Mouse (Mus musculus) embryonic stem cell, embryonic (primary cell): ENCODE results near the gene Ubxn11.

ENCODE experiments used
- CTCF ChIA-PET, 4 experiments: fragments of 300-600 bp in 2 of 4; fragments of 350-600 bp in 2 of 4; sonication (Branson Sonifier 250); formaldehyde crosslinking; loops; one replicate each; lab custom pipeline; 2022; ENCODE audit warnings: inconsistent platforms in 2 of 4; lab: Charles Lee
- POLR2A ChIA-PET, 4 experiments: fragments of 300-600 bp in 2 of 4; fragments of 350-600 bp in 2 of 4; sonication (Branson Sonifier 250); formaldehyde crosslinking; loops; one replicate each; lab custom pipeline; 2022; ENCODE audit warnings: antibody characterized with exemption in 4 of 4, inconsistent platforms in 1 of 4; lab: Charles Lee

Ubxn11 gene

GRCm38 (mm10) chr4:134080674-134081073 lies 21.7 kb upstream of the Ubxn11 start:
- ChIA-PET CTCF (interaction anchor here in 2 of 4 experiments (1.0 to 1.9 kb wide), 5 partner anchors 10 to 45 kb away, joined by 3 to 14 read pairs (median 5); partner anchors contain the start of gene Crybg2 (in 1 of the 2)), POLR2A (interaction anchor here in 2 of 4 experiments (1.0 to 10.1 kb wide), 20 partner anchors 11 to 181 kb away, joined by 3 to 112 read pairs (median 4); partner anchors contain the start of genes Cd52 (in 1 of the 2), Crybg2 (in 1 of the 2) and Sh3bgrl3 (in 1 of the 2))

GRCm38 (mm10) chr4:134081730-134082386 lies 20.5 kb upstream of the Ubxn11 start:
- ChIA-PET POLR2A (interaction anchor here (0.5 to 10.1 kb wide), 55 partner anchors 8 to 728 kb away, joined by 3 to 112 read pairs (median 3); partner anchors contain the start of genes Ubxn11 (in 2 of the 4), Cd52 (in 1 of the 4), Crybg2 (in 1 of the 4) and Rps6ka1 (in 1 of the 4)), CTCF (interaction anchor here in 3 of 4 experiments (0.5 to 1.9 kb wide), 9 partner anchors 9 to 69 kb away, joined by 3 to 14 read pairs (median 5); partner anchors contain the start of genes Crybg2 (in 1 of the 3) and Sh3bgrl3 (in 1 of the 3))

GRCm38 (mm10) chr4:134082460-134082859 lies 19.9 kb upstream of the Ubxn11 start:
- POLR2A ChIA-PET = interaction anchor here in 3 of 4 experiments (0.5 to 10.1 kb wide), 19 partner anchors 8 to 729 kb away, joined by 3 to 112 read pairs (median 5); partner anchors contain the start of genes Crybg2 (in 1 of the 3), Hmgn2 (in 1 of the 3), Ubxn11 (in 1 of the 3) and Wdtc1 (in 1 of the 3)
- CTCF ChIA-PET = interaction anchor here in 3 of 4 experiments (0.8 to 1.9 kb wide), 5 partner anchors 13 to 70 kb away, joined by 3 to 14 read pairs (median 5); partner anchors contain the start of genes Cd52 (in 1 of the 3) and Crybg2 (in 1 of the 3)

- POLR2A ChIA-PET = interaction anchor here in 1 of 4 experiments (0.6 to 0.7 kb wide), 2 partner anchors 7 to 78 kb away, joined by 4 read pairs; no protein-coding TSS in a partner anchor
- CTCF ChIA-PET = no interaction called here
Measured at GRCm38 (mm10) chr4:134084999-134085398, 17.4 kb upstream of the Ubxn11 start.

DNA sequence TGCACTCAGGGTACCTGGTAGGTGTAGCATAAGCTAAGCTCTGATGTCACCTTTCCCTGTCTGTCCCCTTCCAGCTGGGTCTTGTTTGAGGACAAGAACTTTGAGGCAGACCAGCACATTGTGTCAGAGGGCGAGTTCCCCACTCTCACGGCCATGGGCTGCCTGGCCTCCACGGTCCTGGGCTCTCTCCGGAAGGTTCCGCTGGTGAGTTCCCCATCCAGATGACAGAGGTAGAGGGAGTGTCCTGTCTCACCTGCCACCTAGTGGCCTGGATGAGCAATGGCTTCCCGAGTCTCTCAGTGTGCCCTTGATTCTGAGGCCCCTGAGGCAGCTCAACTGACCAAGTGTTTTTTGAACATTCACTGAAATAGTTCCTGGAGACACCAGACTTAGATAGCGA lies 15.0 kb upstream of the Ubxn11 start:
- POLR2A ChIA-PET = interaction anchor here in 3 of 4 experiments (0.7 to 2.3 kb wide), 19 partner anchors 8 to 187 kb away, joined by 3 to 6 read pairs (median 3); partner anchors contain the start of genes Cd52 (in 1 of the 3), Cep85 (in 1 of the 3) and Ubxn11 (in 1 of the 3)
- CTCF ChIA-PET = interaction anchor here (0.6 to 3.7 kb wide), 38 partner anchors 9 to 365 kb away, joined by 3 to 36 read pairs (median 5); partner anchors contain the start of genes Sh3bgrl3 (in 2 of the 4), Cep85 (in 1 of the 4), Pafah2 (in 1 of the 4) and Ubxn11 (in 1 of the 4)

- CTCF ChIA-PET = interaction anchor here (0.6 to 3.7 kb wide), 5 partner anchors 53 to 304 kb away, joined by 3 to 36 read pairs (median 14); no protein-coding TSS in a partner anchor
- POLR2A ChIA-PET = interaction anchor here in 3 of 4 experiments (0.5 to 2.9 kb wide), 7 partner anchors 21 to 189 kb away, joined by 3 to 14 read pairs (median 3); partner anchors contain the start of gene Cep85 (in 1 of the 3)
Measured at GRCm38 (mm10) chr4:134089029-134089428, 13.3 kb upstream of the Ubxn11 start.

DNA sequence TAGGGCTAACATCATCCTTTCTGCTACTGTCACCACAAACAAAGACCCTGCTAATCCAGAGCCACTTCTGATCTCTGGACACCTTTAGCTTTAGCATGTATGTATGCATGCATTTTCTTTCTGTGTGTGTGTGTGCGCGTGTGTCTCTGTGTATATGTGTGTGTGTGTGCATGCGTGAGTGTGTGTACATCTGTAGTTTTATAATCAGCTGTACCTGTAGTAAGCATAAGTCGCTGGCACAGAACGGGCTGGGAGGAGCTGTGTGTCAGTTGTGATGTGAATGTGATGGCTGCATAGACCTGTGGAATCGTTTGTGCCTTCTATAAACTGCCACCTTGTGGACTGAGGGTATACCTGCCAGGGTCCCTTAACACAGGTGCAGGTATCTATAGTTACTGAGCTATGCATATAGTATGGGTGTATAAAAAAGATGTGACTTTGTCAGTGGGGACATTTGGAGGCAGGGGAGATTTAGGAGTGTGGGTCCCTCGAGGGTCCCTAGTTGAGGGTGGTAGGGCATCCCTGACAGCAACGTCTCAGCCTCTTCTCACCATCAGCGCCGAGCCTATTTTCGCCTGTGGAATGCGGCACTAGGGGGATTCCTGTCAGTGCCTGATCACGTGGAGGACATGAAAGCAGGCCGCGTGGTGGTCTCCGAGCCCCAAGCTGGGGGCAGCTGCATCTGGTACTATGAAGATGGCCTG lies 11.7 kb upstream of the Ubxn11 start:
- CTCF ChIA-PET = interaction anchor here (0.6 to 3.9 kb wide), 17 partner anchors 9 to 524 kb away, joined by 3 to 36 read pairs (median 4); partner anchors contain the start of genes Sh3bgrl3 (in 1 of the 4) and Ubxn11 (in 1 of the 4)
- POLR2A ChIA-PET = interaction anchor here in 3 of 4 experiments (0.6 to 3.3 kb wide), 15 partner anchors 8 to 247 kb away, joined by 3 to 14 read pairs (median 4); partner anchors contain the start of genes Cep85 (in 1 of the 3) and Sh3bgrl3 (in 1 of the 3)

DNA sequence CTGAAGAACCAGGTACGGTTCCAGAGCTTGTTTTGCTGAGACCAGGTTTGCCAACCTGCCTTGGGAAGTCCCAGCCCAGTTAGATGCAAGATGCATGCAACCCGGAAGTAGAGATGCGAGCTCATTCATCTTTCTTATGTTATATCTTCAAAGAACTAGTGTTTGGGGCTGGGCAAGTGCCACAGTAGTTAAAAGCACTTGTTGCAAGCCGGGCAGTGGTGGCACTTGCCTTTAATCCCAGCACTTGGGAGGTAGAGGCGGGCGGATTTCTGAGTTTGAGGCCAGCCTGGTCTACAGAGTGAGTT lies 11.2 kb upstream of the Ubxn11 start:
- ChIA-PET POLR2A (interaction anchor here in 2 of 4 experiments (0.7 to 3.3 kb wide), 12 partner anchors 9 to 248 kb away, joined by 3 to 14 read pairs (median 4); partner anchors contain the start of genes Cep85 (in 1 of the 2) and Sh3bgrl3 (in 1 of the 2)), CTCF (interaction anchor here in 3 of 4 experiments (0.7 to 3.9 kb wide), 14 partner anchors 10 to 89 kb away, joined by 3 to 36 read pairs (median 6); partner anchors contain the start of genes Sh3bgrl3 (in 1 of the 3) and Ubxn11 (in 1 of the 3))

GRCm38 (mm10) chr4:134092382-134093288 lies 9.7 kb upstream of the Ubxn11 start:
- POLR2A ChIA-PET = interaction anchor here (0.5 to 3.3 kb wide), 20 partner anchors 8 to 136 kb away, joined by 3 to 13 read pairs (median 4); partner anchors contain the start of genes Sh3bgrl3 (in 2 of the 4), Cep85 (in 1 of the 4) and Hmgn2 (in 1 of the 4)
- CTCF ChIA-PET = interaction anchor here (0.6 to 3.9 kb wide), 25 partner anchors 8 to 300 kb away, joined by 3 to 36 read pairs (median 3); partner anchors contain the start of gene Sh3bgrl3 (in 2 of the 4)

DNA sequence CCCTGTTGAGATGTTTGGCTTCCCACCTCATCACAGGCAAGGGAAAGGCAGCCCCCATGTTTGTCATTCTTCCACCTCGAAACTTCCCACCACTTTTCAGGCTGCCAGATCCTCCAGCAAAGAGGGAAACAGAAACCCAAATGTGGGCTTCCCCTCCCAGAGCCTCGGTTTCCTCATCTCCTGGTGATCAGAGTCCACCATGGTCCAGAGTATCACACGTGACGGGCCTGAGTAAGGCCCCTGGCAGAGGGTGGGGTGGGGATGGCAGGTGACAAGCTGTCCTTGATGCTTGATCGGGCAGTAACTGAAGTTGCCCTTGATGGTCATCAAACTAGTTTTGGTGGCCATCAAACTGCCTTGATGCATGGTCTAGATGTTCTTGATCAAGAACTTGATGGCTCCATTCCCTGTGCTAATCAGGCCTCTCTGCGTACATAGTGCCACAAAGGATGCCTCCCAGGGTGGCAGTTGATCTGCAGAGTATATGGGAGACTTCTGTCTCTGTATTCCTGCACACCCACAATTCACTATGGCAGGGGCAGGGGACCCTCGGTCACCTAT lies 8.3 kb upstream of the Ubxn11 start:
- POLR2A ChIA-PET = interaction anchor here in 2 of 4 experiments (0.7 to 1.8 kb wide), 9 partner anchors 8 to 194 kb away, joined by 3 to 9 read pairs (median 4); partner anchors contain the start of gene Sh3bgrl3 (in 1 of the 2)
- CTCF ChIA-PET = interaction anchor here in 2 of 4 experiments (0.7 to 1.2 kb wide), 4 partner anchors 8 to 33 kb away, joined by 3 to 6 read pairs (median 4); no protein-coding TSS in a partner anchor

DNA sequence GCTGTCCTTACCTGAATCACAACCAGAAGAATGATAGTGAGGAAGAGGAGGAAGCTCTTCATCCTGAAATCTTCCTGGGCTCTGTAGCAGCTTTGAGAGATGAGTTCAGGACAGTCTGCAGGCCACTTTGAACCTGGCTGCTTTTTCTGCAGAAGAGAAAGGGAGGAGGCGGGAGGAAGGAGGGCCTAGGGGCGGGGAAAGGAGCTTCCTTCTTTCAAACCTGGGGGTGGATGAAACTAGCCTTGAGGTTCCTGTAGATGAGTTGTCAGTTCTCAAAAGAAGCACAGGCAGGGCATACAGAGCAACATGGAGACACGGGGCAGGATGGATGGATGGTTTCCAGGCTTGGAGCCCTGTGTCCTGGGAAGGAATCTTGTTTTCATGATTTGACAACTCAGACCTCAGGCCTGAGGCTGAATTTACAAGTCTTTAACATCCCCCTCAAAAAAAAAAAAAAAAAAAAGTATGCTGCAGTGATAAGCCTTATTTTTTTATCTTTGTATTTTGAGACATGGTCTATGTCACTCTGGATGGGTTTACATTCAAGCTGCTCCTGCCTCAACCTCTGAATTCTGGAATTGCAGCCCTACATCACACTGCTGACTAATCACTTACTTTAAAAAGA lies 7.3 kb upstream of the Ubxn11 start, which contains the start of gene Cd52:
Cd52 (minus strand) TSS at position 160 of the 625 bp plus-strand sequence.
- POLR2A ChIA-PET = interaction anchor here in 2 of 4 experiments (0.6 to 1.8 kb wide), 16 partner anchors 8 to 195 kb away, joined by 3 to 9 read pairs (median 4); partner anchors contain the start of gene Sh3bgrl3 (in 1 of the 2)
- CTCF ChIA-PET = interaction anchor here (0.6 to 1.2 kb wide), 11 partner anchors 9 to 680 kb away, joined by 3 to 6 read pairs (median 3); no protein-coding TSS in a partner anchor

GRCm38 (mm10) chr4:134096120-134096519 lies 6.2 kb upstream of the Ubxn11 start:
- ChIA-PET CTCF (interaction anchor here in 2 of 4 experiments (0.5 to 0.7 kb wide), 2 partner anchors 38 to 742 kb away, joined by 3 read pairs; no protein-coding TSS in a partner anchor), POLR2A (interaction anchor here in 1 of 4 experiments (0.7 to 3.5 kb wide), 4 partner anchors 10 to 235 kb away, joined by 3 to 11 read pairs (median 4); no protein-coding TSS in a partner anchor)

DNA sequence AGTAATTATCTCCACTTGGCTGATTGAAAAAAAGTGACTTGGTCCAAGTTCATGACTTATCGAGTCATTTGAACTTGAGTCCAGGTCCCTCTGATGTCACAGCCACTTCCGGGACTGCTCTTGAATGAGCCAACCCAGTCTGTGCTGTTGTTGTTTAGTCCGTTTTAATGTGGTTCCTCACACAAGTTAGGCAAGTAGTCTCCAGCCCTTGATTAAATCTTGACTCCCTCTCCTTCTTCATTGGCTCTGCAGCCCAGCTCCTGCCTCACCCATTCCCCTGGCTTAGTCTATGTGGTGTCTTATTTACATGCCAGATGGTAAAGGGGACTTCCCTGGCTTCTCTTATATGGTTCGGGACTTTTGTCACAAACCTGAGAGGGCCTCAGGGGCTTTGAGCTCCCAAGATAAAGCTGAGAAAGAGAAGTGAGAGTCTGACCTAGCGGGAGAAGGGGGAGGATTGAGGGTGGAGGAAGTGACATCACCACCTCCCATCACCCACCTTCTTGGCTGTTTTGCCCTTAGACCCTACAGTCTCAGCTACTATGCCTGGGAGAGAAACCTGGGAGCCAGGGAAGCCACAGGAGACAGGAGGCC lies 5.3 kb upstream of the Ubxn11 start:
- CTCF ChIA-PET = interaction anchor here in 2 of 4 experiments (1.3 to 2.3 kb wide), 3 partner anchors 10 to 61 kb away, joined by 3 to 6 read pairs (median 6); no protein-coding TSS in a partner anchor
- POLR2A ChIA-PET = interaction anchor here in 2 of 4 experiments (0.6 to 3.5 kb wide), 16 partner anchors 9 to 197 kb away, joined by 3 to 17 read pairs (median 3); partner anchors contain the start of gene Sh3bgrl3 (in 1 of the 2)

GRCm38 (mm10) chr4:134098628-134099027 lies 3.7 kb upstream of the Ubxn11 start:
- ChIA-PET CTCF (interaction anchor here in 3 of 4 experiments (1.0 to 2.3 kb wide), 6 partner anchors 11 to 30 kb away, joined by 4 to 6 read pairs (median 6); partner anchors contain the start of gene Sh3bgrl3 (in 1 of the 3)), POLR2A (interaction anchor here in 3 of 4 experiments (0.5 to 3.5 kb wide), 16 partner anchors 9 to 336 kb away, joined by 3 to 17 read pairs (median 4); no protein-coding TSS in a partner anchor)
